Mouse (Mus musculus) mouse embryonic stem cell (cell line): ENCODE measurements around the gene Itgae.

Source experiments
- in situ Hi-C, 2 experiments: fragments of 300-500 bp; cut with MboI; formaldehyde crosslinking; loops; 1 replicate in 1 of 2; 3 replicates in 1 of 2; pipeline ENCODE4 v1.14.3; 2019 to 2020; ENCODE audit warnings: low sequenced_read_pairs in 2 of 2, low pct_unique_long_range_greater_than_20kb in 1 of 2, mixed read lengths in 1 of 2; ENCODE audit not compliant: unreplicated experiment in 1 of 2

Gene Itgae

GRCm38 (mm10) chr11:73090283-73090682 is at the start of gene Itgae:
Gene Itgae (plus strand): TSS chr11:73090583.
- in situ Hi-C loops, result no loop called here

GRCm38 (mm10) chr11:73044229-73044755 is 46.1 kb upstream of the Itgae start:
- in situ Hi-C loops, result no loop called here

GRCm38 (mm10) chr11:73044789-73045188 is 45.6 kb upstream of the Itgae start:
- in situ Hi-C loops, result no loop called here

GRCm38 (mm10) chr11:73047542-73047996 is 42.8 kb upstream of the Itgae start, which contains the start of gene Ncbp3:
Gene Ncbp3 (plus strand): TSS chr11:73047783.
- in situ Hi-C loops, result no loop called here

- in situ Hi-C loops, result no loop called here
Observed at GRCm38 (mm10) chr11:73048030-73048876, 42.1 kb upstream of the Itgae start.

GRCm38 (mm10) chr11:73049335-73049734 is 41.0 kb upstream of the Itgae start:
- in situ Hi-C loops, result no loop called here

- in situ Hi-C loops, result no loop called here
Observed at GRCm38 (mm10) chr11:73052795-73053194, 37.6 kb upstream of the Itgae start.

GRCm38 (mm10) chr11:73057701-73058100 is 32.7 kb upstream of the Itgae start:
- in situ Hi-C loops, result no loop called here

GRCm38 (mm10) chr11:73059630-73060029 is 30.8 kb upstream of the Itgae start:
- in situ Hi-C loops, result no loop called here

- in situ Hi-C loops, result no loop called here
Observed at GRCm38 (mm10) chr11:73061413-73061812, 29.0 kb upstream of the Itgae start.

- in situ Hi-C loops, result no loop called here
Observed at GRCm38 (mm10) chr11:73071839-73072238, 18.5 kb upstream of the Itgae start.

- in situ Hi-C loops, result no loop called here
Observed at GRCm38 (mm10) chr11:73076295-73076694, 14.1 kb upstream of the Itgae start.

GRCm38 (mm10) chr11:73076733-73077132 is 13.7 kb upstream of the Itgae start:
- in situ Hi-C loops, result no loop called here

GRCm38 (mm10) chr11:73077211-73077720 is 13.1 kb upstream of the Itgae start:
- in situ Hi-C loops, result no loop called here

GRCm38 (mm10) chr11:73078615-73079014 is 11.8 kb upstream of the Itgae start:
- in situ Hi-C loops, result no loop called here

GRCm38 (mm10) chr11:73080306-73080705 is 10.1 kb upstream of the Itgae start:
- in situ Hi-C loops, result no loop called here

GRCm38 (mm10) chr11:73084303-73084702 is 6.1 kb upstream of the Itgae start:
- in situ Hi-C loops, result no loop called here

GRCm38 (mm10) chr11:73084804-73085231 is 5.6 kb upstream of the Itgae start:
- in situ Hi-C loops, result no loop called here

GRCm38 (mm10) chr11:73085391-73085790 is 5.0 kb upstream of the Itgae start:
- in situ Hi-C loops, result no loop called here
